8 mouse cellular contexts compared by ENCODE assay signal in genomic region chr16:93607669-93608101, GRCm38 (mm10). TPM values are rescaled to one million over a fixed set of nuclear protein-coding genes. Genes with fewer than 3 reads are reported as not detected.
DNase-seq lines count a peak whose midpoint lies in the region; ATAC-seq lines count a peak whose summit lies in the region.

No protein-coding gene starts in this region.

- H3K4me2 ChIP-seq in intestine, embryonic 16.5 days (ENCODE audit: low read depth, low read length) = peak overlapping the region; percentile 76
- peak overlapping the region; percentile 78 for H3K4me2 ChIP-seq in midbrain, embryonic 11.5 days

- H3K4me1 ChIP-seq in intestine, embryonic 16.5 days (ENCODE audit: control insufficient read depth, insufficient read depth, low read length) = peaks cover 8% of the 10 kb centered on the region; the same call in 1 of the 2 replicates
- H3K4me1 ChIP-seq in midbrain, embryonic 11.5 days (ENCODE audit: control insufficient read depth, insufficient read depth, low read length) = peaks cover 14% of the 10 kb centered on the region

- intact Hi-C loops in left cerebral cortex, postnatal 4 days (cut with DNase I) = no loop called here

- H3K9me3 ChIP-seq in intestine, embryonic 16.5 days (ENCODE audit: control insufficient read depth, low read length) = no peaks in the 10 kb centered on the region
- no peaks in the 10 kb centered on the region for H3K9me3 ChIP-seq in midbrain, embryonic 11.5 days (ENCODE audit: control insufficient read depth, low read length)

- no peaks in the 10 kb centered on the region for H3K36me3 ChIP-seq in intestine, embryonic 16.5 days (ENCODE audit: control insufficient read depth, insufficient read depth, low read length)
- H3K36me3 ChIP-seq in midbrain, embryonic 11.5 days (ENCODE audit: control insufficient read depth, insufficient read depth, low read length) = no peaks in the 10 kb centered on the region

- WGBS in intestine, embryonic 16.5 days = under 1% methylated on average over 32 of the region's 32 CpGs
- WGBS in midbrain, embryonic 11.5 days = under 1% methylated on average over 32 of the region's 32 CpGs

- peak overlapping the region; percentile 84 for H3K9ac ChIP-seq in intestine, embryonic 16.5 days (ENCODE audit: low read depth, low read length)
- H3K9ac ChIP-seq in midbrain, embryonic 11.5 days (ENCODE audit: low read length) = peak overlapping the region; percentile 79

- DNase-seq in adrenal gland, adult 2 months = peak; percentile 91
- DNase-seq in embryo, embryonic 11.5 days (ENCODE audit: low read depth, low spot score) = peak; percentile 78
- peak; percentile 77 to 82 for DNase-seq in gastrocnemius, postnatal 4 days (ENCODE audit: low spot score in 2 of 2)
- peak; percentile 84 for DNase-seq in left cerebral cortex, postnatal 4 days
- peak; percentile 99 for DNase-seq in midbrain, embryonic 11.5 days (ENCODE audit: low spot score, missing footprints)
- peak; percentile 78 for DNase-seq in right cerebral cortex, postnatal 4 days
- DNase-seq in yolk sac, embryonic 10.5 days (ENCODE audit: low spot score) = peak; percentile 82

- ATAC-seq in intestine, embryonic 16.5 days = peak; percentile 34
- peak; percentile 41 for ATAC-seq in midbrain, embryonic 11.5 days (ENCODE audit: low FRiP score)

- H3K27ac ChIP-seq in intestine, embryonic 16.5 days (ENCODE audit: low read length) = peak overlapping the region; percentile 81
- no peak overlapping the region for H3K27ac ChIP-seq in midbrain, embryonic 11.5 days (ENCODE audit: low read depth, low read length)

- H3K27me3 ChIP-seq in intestine, embryonic 16.5 days (replicated peaks; ENCODE audit: control insufficient read depth, insufficient read depth, low read length) = no peaks in the 10 kb centered on the region
- H3K27me3 ChIP-seq in midbrain, embryonic 11.5 days (ENCODE audit: control insufficient read depth, insufficient read depth, low read length) = no peaks in the 10 kb centered on the region; the same call in 1 of the 2 replicates

- H3K4me3 ChIP-seq in intestine, embryonic 16.5 days (ENCODE audit: low read length) = peak overlapping the region; percentile 74
- H3K4me3 ChIP-seq in midbrain, embryonic 11.5 days (ENCODE audit: low read depth, low read length) = peak overlapping the region; percentile 57

RNA-seq across cellular contexts. Expression of gene Cbr1, which starts 2.0 kb away (rescaled TPM):
- total RNA-seq in adrenal gland, adult 2 months (2021) = 10 to 100 TPM; 82.4 to 93.0 TPM
- polyA plus RNA-seq in adrenal gland, adult 2 months (2012; rRNA removed) = 114 and 137 TPM in 2 replicates
- total RNA-seq in gastrocnemius, postnatal 4 days (2021) = 10 to 100 TPM; 28.4 to 30.6 TPM
- 159 and 167 TPM in 2 replicates for polyA plus RNA-seq in intestine, embryonic 16.5 days (2015; fragmentation: Nextera tagmentation; extraction: Ambion mirVana)
- 10 to 100 TPM; 57.6 to 58.1 TPM for total RNA-seq in left cerebral cortex, postnatal 4 days (2021)
- 99.2 and 104 TPM in 2 replicates for polyA plus RNA-seq in midbrain, embryonic 11.5 days (2014; fragmentation: Nextera tagmentation; extraction: Ambion mirVana)

RNA-seq across cellular contexts. Expression of gene Setd4, which starts 3.8 kb away (rescaled TPM):
- total RNA-seq in adrenal gland, adult 2 months (2021) = 1 to 10 TPM; 3.0 to 4.6 TPM
- 8.0 and 10.5 TPM in 2 replicates for polyA plus RNA-seq in adrenal gland, adult 2 months (2012; rRNA removed)
- 1 to 10 TPM; 2.4 to 3.7 TPM for total RNA-seq in gastrocnemius, postnatal 4 days (2021)
- polyA plus RNA-seq in intestine, embryonic 16.5 days (2015; fragmentation: Nextera tagmentation; extraction: Ambion mirVana) = 8.3 and 9.7 TPM in 2 replicates
- total RNA-seq in left cerebral cortex, postnatal 4 days (2021) = 10 to 100 TPM; 13.7 to 14.5 TPM
- 10.1 and 11.6 TPM in 2 replicates for polyA plus RNA-seq in midbrain, embryonic 11.5 days (2014; fragmentation: Nextera tagmentation; extraction: Ambion mirVana)

RNA-seq across cellular contexts. Expression of gene Gm5678, which starts 20.2 kb away (rescaled TPM):
- 10 to 100 TPM in 1 of 2 experiments, 1 to 10 TPM in 1; 5.4 to 11.7 TPM for total RNA-seq in adrenal gland, adult 2 months (2021)
- not detected in 2 replicates for polyA plus RNA-seq in adrenal gland, adult 2 months (2012; rRNA removed)
- total RNA-seq in gastrocnemius, postnatal 4 days (2021) = 1 to 10 TPM; 1.3 to 2.0 TPM
- polyA plus RNA-seq in intestine, embryonic 16.5 days (2015; fragmentation: Nextera tagmentation; extraction: Ambion mirVana) = not detected in 2 replicates
- total RNA-seq in left cerebral cortex, postnatal 4 days (2021) = 1 to 10 TPM; 1.6 to 2.5 TPM
- not detected in 2 replicates for polyA plus RNA-seq in midbrain, embryonic 11.5 days (2014; fragmentation: Nextera tagmentation; extraction: Ambion mirVana)
